Mouse (Mus musculus) hindbrain, embryonic 11.5 days (tissue): ENCODE data around the gene Szt2. TPM values are rescaled to one million over a fixed set of nuclear protein-coding genes. Genes with fewer than 3 reads are reported as not detected.

ENCODE experiments used
- ATAC-seq: fragments of 200-750 bp; cut with Nextera tagmentation; 2 replicates; pipeline ENCODE4 v1.8.0; 2017; ENCODE audit warnings: mild to moderate bottlenecking, moderate TSS enrichment, moderate library complexity; ENCODE audit not compliant: low FRiP score
- DNase-seq: peaks from one replicate; pipeline ENCODE4 v3.0.0-alpha.2; 2015; ENCODE audit warnings: low spot score
- H3K27ac ChIP-seq: fragments of 300-500 bp; sonication (generic); 2 replicates; pipeline ENCODE4 v1.5.1; 2014; ENCODE audit warnings: mild to moderate bottlenecking, low read depth, low read length
- H3K27me3 ChIP-seq: fragments of 300-500 bp; sonication (generic); 2 replicates; pipeline ENCODE4 v1.6.1; 2014; ENCODE audit warnings: mild to moderate bottlenecking, low read length, moderate library complexity, mixed read lengths; ENCODE audit not compliant: control insufficient read depth, insufficient read depth
- H3K36me3 ChIP-seq: fragments of 300-500 bp; sonication (generic); 2 replicates; pipeline ENCODE4 v1.6.1; 2014; ENCODE audit warnings: mild to moderate bottlenecking, low read length, moderate library complexity, mixed read lengths; ENCODE audit not compliant: control insufficient read depth, insufficient read depth
- H3K4me1 ChIP-seq: fragments of 300-500 bp; sonication (generic); replicated peaks from 2 replicates; pipeline ENCODE4 v1.6.1; 2014; ENCODE audit warnings: low read length, mixed read lengths; ENCODE audit not compliant: control insufficient read depth, insufficient read depth
- H3K4me2 ChIP-seq: fragments of 300-500 bp; sonication (generic); replicated peaks from 2 replicates; pipeline ENCODE4 v1.6.1; 2014; ENCODE audit warnings: mild to moderate bottlenecking, low read depth, low read length
- H3K4me3 ChIP-seq: fragments of 300-500 bp; sonication (generic); 2 replicates; pipeline ENCODE4 v1.5.1; 2014; ENCODE audit warnings: low read depth, low read length
- H3K9ac ChIP-seq: fragments of 300-500 bp; sonication (generic); 2 replicates; pipeline ENCODE4 v1.6.1; 2014; ENCODE audit warnings: low read depth, low read length
- H3K9me3 ChIP-seq: fragments of 300-500 bp; sonication (generic); 2 replicates; pipeline ENCODE4 v1.6.1; 2016; ENCODE audit warnings: low read length; ENCODE audit not compliant: control insufficient read depth
- WGBS: fragments of 180-500 bp; shearing (Covaris S2); extraction: QIAGEN DNeasy Blood & Tissue Kit; methylation state at CpG from one replicate; pipeline ENCODE4 v1.1.7; 2014; 5-methylcytosine and 5-hydroxymethylcytosine counted together
- polyA plus RNA-seq: library from polyadenylated mRNA; unstranded; fragments of >200 nt; fragmentation: Nextera tagmentation; extraction: Ambion mirVana; gene quantifications from 2 replicates; pipeline ENCODE4 v1.2.1, GENCODE M21; 2014

Gene Szt2
- polyA plus RNA-seq, 1 experiment from 2014 or later: 12.9 TPM

- Histone ChIP-seq H3K4me3 (no peak overlapping the region), H3K36me3 (0 out of 2 replicates have a peak, but pooled peaks cover 9% of the 10 kb centered on the region), H3K4me1 (peaks cover 15% of the 10 kb centered on the region; the same call in 1 of the 2 replicates), H3K27ac (no peak overlapping the region), H3K9me3 (no peaks in the 10 kb centered on the region), H3K4me2 (no peak overlapping the region), H3K9ac (no peak overlapping the region), H3K27me3 (no peaks in the 10 kb centered on the region)
- DNase-seq (no peak), ATAC-seq (no peak)
- 48% methylated on average over 8 of the region's 8 CpGs for WGBS
Measured at GRCm38 (mm10) chr4:118432332-118432731, 23.3 kb upstream of the Szt2 start.

GRCm38 (mm10) chr4:118429215-118429895 lies 20.3 kb upstream of the Szt2 start:
- Histone ChIP-seq H3K36me3 (0 out of 2 replicates have a peak, but pooled peaks cover 8% of the 10 kb centered on the region), H3K27ac (no peak overlapping the region), H3K4me3 (no peak overlapping the region), H3K4me1 (peaks cover 4% of the 10 kb centered on the region; the same call in 1 of the 2 replicates), H3K4me2 (no peak overlapping the region), H3K27me3 (no peaks in the 10 kb centered on the region), H3K9me3 (no peaks in the 10 kb centered on the region), H3K9ac (no peak overlapping the region)
- no peak for DNase-seq
- ATAC-seq: no peak
- WGBS: 54% methylated on average over 7 of the region's 7 CpGs

- no peak overlapping the region for H3K27ac ChIP-seq
- 0 out of 2 replicates have a peak, but pooled peaks cover 7% of the 10 kb centered on the region for H3K36me3 ChIP-seq
- H3K4me2 ChIP-seq: peak overlapping the region; percentile 85
- H3K9me3 ChIP-seq: no peaks in the 10 kb centered on the region
- 49% methylated on average over 15 of the region's 15 CpGs for WGBS
- no peak for DNase-seq
- H3K4me3 ChIP-seq: peak overlapping the region; percentile 59
- H3K9ac ChIP-seq: peak overlapping the region; percentile 74
- H3K27me3 ChIP-seq: no peaks in the 10 kb centered on the region
- peak; percentile 12; the same call in 1 of the 2 replicates for ATAC-seq
- H3K4me1 ChIP-seq: peaks cover 4% of the 10 kb centered on the region; the same call in 1 of the 2 replicates
Measured at GRCm38 (mm10) chr4:118428531-118429214, 19.6 kb upstream of the Szt2 start.

- Histone ChIP-seq H3K9me3 (no peaks in the 10 kb centered on the region), H3K4me2 (peak within 1 kb of the TSS; percentile 85), H3K27me3 (no peaks in the 10 kb centered on the region), H3K4me3 (peak within 1 kb of the TSS; percentile 59), H3K36me3 (0 out of 2 replicates have a peak, but pooled peaks cover 5% of the 10 kb centered on the region), H3K27ac (peak within 1 kb of the TSS; percentile 60), H3K4me1 (peaks cover 4% of the 10 kb centered on the region; the same call in 1 of the 2 replicates), H3K9ac (peak within 1 kb of the TSS; percentile 74)
- under 1% methylated on average over 21 of the region's 31 CpGs for WGBS
- ATAC-seq: peak; percentile 95
- DNase-seq: peak; percentile 86
Measured at GRCm38 (mm10) chr4:118427768-118428451, 18.8 kb upstream of the Szt2 start, which contains the start of gene Elovl1. Gene Elovl1 (plus strand): TSS chr4:118428093.

GRCm38 (mm10) chr4:118427415-118427767 lies 18.3 kb upstream of the Szt2 start:
- peak overlapping the region; percentile 60 for H3K27ac ChIP-seq
- no peak for ATAC-seq
- WGBS: 3% methylated on average over 5 of the region's 5 CpGs
- H3K36me3 ChIP-seq: 0 out of 2 replicates have a peak, but pooled peaks cover 2% of the 10 kb centered on the region
- H3K9ac ChIP-seq: peak overlapping the region; percentile 74
- no peaks in the 10 kb centered on the region for H3K27me3 ChIP-seq
- peak overlapping the region; percentile 59 for H3K4me3 ChIP-seq
- H3K9me3 ChIP-seq: no peaks in the 10 kb centered on the region
- no peak for DNase-seq
- H3K4me2 ChIP-seq: peak overlapping the region; percentile 85
- peaks cover 4% of the 10 kb centered on the region; the same call in 1 of the 2 replicates for H3K4me1 ChIP-seq

GRCm38 (mm10) chr4:118425374-118425773 lies 16.3 kb upstream of the Szt2 start:
- DNase-seq (no peak), ATAC-seq (no peak)
- WGBS: 89% methylated on average over 1 of the region's 1 CpGs
- Histone ChIP-seq H3K9me3 (no peaks in the 10 kb centered on the region), H3K27me3 (no peaks in the 10 kb centered on the region), H3K27ac (no peak overlapping the region), H3K4me1 (peaks cover 4% of the 10 kb centered on the region; the same call in 1 of the 2 replicates), H3K36me3 (0 out of 2 replicates have a peak, but pooled peaks cover 2% of the 10 kb centered on the region), H3K4me3 (no peak overlapping the region), H3K4me2 (no peak overlapping the region), H3K9ac (no peak overlapping the region)

GRCm38 (mm10) chr4:118424541-118425160 lies 15.6 kb upstream of the Szt2 start:
- no peak overlapping the region for H3K4me3 ChIP-seq
- H3K9ac ChIP-seq: no peak overlapping the region
- peaks cover 3% of the 10 kb centered on the region; the same call in 1 of the 2 replicates for H3K4me1 ChIP-seq
- no peak overlapping the region for H3K4me2 ChIP-seq
- no peaks in the 10 kb centered on the region for H3K27me3 ChIP-seq
- no peaks in the 10 kb centered on the region for H3K9me3 ChIP-seq
- 0 out of 2 replicates have a peak, but pooled peaks cover 2% of the 10 kb centered on the region for H3K36me3 ChIP-seq
- no peak for ATAC-seq
- 87% methylated on average over 4 of the region's 4 CpGs for WGBS
- no peak overlapping the region for H3K27ac ChIP-seq
- no peak for DNase-seq

GRCm38 (mm10) chr4:118421384-118421783 lies 12.3 kb upstream of the Szt2 start:
- ATAC-seq (no peak), DNase-seq (no peak)
- Histone ChIP-seq H3K4me1 (no peaks in the 10 kb centered on the region), H3K27me3 (no peaks in the 10 kb centered on the region), H3K4me2 (no peak overlapping the region), H3K4me3 (no peak overlapping the region), H3K9me3 (no peaks in the 10 kb centered on the region), H3K9ac (no peak overlapping the region), H3K36me3 (0 out of 2 replicates have a peak, but pooled peaks cover 2% of the 10 kb centered on the region), H3K27ac (no peak overlapping the region)
- WGBS: 97% methylated on average over 3 of the region's 3 CpGs
